Mouse (Mus musculus) gastrocnemius, postnatal 4 days (tissue): ENCODE results near the gene Dll4. TPM values are rescaled to one million over a fixed set of nuclear protein-coding genes. Genes with fewer than 3 reads are reported as not detected.
A peak's percentile ranks its signal among the peaks of the same experiment; 100 is the strongest.

Experiments used
- DNase-seq, 2 experiments: peaks; one replicate each; pipeline ENCODE4 v3.0.0; 2021 to 2022; ENCODE audit warnings: low spot score in 2 of 2, mixed read lengths in 2 of 2
- total RNA-seq, 2 experiments: library from RNA; stranded (reverse); gene quantifications; 2 replicates each; pipeline ENCODE4 v1.2.3; 2021

Dll4 gene
- total RNA-seq, 2 experiments from 2014 or later: 13.7 to 13.9 TPM

DNA sequence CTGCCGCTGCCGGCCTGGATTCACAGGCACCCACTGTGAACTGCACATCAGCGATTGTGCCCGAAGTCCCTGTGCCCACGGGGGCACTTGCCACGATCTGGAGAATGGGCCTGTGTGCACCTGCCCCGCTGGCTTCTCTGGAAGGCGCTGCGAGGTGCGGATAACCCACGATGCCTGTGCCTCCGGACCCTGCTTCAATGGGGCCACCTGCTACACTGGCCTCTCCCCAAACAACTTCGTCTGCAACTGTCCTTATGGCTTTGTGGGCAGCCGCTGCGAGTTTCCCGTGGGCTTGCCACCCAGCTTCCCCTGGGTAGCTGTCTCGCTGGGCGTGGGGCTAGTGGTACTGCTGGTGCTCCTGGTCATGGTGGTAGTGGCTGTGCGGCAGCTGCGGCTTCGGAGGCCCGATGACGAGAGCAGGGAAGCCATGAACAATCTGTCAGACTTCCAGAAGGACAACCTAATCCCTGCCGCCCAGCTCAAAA is 6.6 kb downstream of the Dll4 start:
- no peak for DNase-seq

DNA sequence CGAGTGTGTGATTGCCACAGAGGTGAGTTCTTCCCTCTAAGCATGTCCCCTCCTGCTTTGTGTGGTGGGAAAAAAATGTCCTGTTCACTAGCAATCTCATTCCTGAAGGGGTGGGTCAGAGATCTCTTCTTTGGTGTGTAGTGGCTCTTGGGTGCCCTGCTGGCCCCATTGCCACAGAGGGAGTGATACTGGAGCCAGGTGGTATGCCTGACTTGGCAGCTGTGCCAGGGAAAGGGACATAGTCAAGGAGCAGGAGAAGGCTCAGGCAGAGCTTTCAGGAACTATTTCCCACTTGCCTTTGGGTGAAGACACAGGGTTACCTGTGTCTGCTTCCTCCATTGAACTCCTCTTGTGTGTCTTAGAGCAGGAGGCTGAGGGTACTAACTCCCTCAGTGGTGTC is 8.6 kb downstream of the Dll4 start:
- no peak for DNase-seq

DNA sequence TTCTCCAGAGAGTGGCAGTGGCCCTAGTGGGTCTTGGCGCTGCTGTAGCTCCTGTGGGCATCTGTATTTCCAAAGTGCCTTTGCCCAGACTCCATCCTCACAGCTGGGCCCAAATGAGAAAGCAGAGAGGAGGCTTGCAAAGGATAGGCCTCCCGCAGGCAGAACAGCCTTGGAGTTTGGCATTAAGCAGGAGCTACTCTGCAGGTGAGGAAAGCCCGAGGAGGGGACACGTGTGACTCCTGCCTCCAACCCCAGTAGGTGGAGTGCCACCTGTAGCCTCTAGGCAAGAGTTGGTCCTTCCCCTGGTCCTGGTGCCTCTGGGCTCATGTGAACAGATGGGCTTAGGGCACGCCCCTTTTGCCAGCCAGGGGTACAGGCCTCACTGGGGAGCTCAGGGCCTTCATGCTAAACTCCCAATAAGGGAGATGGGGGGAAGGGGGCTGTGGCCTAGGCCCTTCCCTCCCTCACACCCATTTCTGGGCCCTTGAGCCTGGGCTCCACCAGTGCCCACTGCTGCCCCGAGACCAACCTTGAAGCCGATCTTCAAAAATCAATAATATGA is 9.5 kb downstream of the Dll4 start:
- no peak for DNase-seq

DNA sequence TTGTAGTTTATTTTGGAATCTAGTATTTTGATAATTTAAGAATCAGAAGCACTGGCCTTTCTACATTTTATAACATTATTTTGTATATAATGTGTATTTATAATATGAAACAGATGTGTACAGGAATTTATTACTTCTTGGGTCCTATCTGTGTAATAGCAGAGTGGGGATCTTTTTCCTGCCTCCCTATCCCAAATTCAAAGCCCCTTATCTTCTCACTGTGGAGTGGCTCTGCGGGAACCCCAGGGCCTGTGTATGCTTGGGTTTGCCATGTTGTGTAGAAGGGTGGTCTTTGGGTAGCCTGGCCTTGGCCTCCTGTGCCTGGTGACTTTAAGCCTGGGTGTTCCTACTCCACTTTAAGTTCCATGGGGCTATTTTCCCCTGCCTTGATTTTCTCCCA is 10.0 kb downstream of the Dll4 start:
- DNase-seq: no peak

DNA sequence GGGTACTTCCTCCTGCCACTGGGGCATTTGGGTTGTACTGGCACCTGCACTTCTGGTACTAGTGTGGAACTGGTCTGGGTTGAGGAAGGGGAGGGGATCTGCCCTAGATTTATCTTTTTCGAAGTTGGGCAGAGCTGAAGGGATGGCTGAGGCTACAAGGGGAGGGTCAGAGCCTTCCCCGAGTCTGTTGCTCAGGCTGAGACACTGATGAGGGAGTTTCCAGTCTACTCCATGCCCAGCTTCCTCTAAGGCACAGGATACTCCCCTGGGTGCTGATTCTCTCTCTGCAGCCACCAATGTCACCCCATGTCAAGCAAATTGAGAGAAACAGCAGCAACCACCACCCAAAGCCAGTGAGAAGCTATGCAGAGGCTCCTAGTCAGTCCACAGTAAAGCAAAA is 10.4 kb downstream of the Dll4 start:
- DNase-seq: no peak

DNA sequence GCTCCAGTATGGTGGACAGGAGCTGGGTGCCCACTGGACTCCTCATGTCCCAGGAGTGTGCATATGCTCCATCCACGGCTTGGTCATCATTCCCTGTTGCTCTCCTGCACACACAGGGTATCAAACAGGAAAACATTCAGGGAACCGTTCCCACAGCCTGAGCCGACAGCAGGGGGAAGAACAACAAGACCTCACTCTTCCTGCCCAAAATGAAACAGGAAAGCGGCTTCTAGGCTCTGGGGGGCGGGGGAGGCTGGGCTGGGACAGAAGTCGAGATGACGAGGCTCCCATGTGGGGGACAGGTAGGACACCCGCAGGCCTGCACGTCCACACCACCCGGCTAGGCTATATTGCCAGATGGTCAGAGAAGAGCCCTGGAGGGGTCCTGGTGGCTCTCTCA is 10.9 kb downstream of the Dll4 start:
- DNase-seq: no peak

DNA sequence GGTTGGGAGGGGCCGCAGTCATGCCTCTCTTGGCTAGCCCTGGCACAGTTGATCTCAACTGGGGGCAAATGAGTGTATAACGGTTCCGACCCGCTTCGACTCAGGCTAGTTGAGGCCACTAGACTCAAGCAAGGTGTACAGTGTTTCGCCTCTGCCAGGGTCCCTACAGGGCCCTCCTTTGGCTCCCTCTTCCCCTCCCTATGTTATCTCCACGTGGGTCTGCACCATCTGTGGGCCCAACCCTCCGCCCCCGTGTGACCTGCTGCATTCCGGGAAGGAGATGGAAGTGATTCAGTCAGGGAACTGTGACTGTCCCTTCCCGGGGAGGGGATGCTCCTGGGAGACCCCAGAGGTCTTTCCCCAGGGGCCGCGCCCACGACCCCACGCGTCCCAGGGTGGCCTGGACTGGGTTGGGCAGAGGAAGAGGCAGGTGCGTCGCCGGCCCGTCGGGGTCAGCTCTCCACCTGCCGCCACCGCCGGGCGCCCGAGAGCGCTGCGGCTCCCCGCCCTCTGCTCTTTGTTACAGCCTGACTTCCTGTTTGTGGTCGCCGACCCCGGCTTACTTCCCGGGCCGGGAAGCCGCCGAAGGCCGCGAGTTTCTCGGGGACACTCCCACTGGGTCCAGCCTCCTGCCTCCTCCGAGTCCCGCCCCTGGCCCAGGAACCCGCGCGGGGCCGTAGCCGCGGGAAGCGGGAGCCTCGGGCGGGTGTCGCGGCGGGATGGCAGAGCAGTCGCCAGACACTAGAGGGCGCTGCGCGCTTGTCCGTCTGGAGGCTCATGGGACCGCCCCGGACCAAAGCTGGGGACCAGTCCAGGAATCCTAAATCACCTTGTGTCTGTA is 12.1 kb downstream of the Dll4 start:
- peak; percentile 81 to 88 for DNase-seq

DNA sequence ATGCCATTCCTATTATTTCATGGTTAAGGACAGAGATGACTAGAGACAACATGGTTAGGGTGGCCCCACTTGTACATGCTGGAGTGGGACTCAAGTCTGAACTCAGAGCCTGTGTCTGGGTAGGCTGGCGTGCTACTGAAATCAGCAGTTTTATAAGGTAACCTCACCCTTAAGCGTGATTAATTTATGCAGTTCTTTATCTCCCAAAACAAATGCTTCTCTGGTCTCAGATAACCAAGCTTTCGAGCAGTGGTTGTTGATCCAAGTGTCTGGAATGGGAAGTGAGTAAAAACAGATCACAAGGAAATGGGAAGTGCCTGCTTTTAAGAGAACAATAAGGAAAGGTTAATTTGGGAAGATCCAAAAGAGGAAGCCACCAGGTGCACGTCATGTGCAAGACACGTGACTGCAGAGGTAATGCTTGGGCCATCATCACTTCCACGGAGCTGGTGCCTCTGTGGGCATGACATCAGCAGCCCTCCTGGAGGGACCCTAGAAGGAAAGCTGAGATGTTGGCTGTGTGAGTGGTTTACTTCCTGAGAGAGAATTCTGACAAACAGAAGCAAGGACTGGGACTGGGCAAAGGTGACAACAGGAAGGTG is 19.1 kb downstream of the Dll4 start:
- no peak for DNase-seq

DNA sequence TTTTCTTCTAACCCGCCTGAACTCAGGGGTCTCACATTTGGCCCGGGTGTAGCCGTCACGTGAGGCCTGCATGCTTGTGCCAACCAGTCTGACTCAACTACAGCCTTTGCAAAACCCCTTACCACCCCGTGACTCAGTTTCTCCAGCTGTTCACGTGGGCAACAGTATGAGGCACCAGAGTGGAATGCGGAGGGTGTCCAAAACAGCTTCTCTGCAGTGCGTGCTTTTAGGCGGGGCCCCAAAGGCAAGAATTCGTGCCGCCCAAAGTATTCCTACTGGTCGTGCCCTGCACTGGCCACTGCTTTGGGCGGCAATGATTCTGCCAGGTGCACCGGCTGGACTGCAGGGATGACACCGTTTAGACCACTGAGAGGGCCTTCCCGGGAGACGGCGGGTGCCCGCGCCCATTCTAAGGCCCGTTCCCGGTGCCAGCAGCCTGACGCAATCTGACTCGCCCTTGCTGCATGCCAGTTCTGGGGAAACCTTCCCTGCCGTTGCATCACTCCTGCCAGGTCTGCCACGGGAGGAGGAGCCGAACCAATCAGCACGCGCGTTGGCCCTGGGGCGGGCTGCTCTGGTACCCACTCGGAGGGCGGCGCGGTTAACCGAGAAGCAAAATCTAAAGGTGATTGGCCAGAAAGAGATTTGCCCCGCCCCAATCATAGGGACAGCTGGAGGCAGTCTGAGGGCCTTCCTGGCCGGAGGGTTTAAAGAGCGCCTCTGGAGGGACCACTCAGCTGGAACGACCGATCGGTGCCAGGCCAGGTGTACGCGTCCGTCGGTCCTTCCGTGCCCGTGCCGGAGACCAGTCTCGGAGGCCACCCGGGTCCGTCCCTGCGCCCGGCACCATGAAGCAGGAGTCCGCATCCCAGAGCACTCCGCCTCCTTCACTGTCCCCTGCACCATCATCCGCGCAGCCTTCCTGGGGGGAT is 25.2 kb downstream of the Dll4 start, which contains the start of gene Chac1:
TSS of gene Chac1 (plus strand) at position 675 of the 932 bp plus-strand sequence.
- peak in 1 of 2 experiments; percentile 63 for DNase-seq

DNA sequence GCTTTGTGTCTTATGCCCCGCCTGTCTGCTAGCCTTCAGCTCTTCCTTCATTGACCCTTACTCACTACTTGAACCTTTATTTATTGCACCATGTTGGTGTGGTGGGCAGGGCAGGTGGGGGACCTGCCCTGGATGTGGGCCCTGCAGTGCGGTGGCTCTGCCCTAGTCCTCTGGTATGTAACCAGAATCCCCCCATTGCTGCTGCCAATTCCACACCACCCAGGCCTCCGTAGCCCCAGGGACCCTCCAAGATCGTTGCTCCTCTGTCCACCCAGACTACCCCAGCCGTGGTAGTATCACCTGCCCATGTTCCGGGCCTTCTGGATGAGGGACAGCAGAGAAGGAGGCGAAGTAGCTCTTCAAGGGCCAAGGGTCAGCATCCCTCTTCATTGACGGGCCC is 28.1 kb downstream of the Dll4 start:
- DNase-seq: no peak

DNA sequence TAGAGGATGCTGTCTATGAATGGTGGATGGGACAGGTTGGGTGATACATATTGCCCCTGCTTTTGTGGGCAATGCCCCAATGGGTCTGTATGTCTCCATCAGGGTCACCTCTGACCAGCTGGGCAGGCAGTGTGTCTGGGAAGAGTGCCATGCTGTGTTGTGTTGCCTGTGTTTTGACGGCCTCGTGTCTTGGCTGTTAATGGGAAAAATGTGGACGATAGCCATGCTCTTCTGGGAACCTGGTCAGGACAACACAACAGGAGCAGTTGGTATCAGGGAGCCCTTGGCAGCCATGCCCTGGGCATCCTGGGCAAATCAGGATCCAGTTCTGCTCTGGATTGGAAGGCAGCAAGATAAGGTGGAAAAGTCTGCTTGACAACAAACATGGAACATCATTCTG is 29.5 kb downstream of the Dll4 start:
- DNase-seq: peak in 1 of 2 experiments; percentile 12

DNA sequence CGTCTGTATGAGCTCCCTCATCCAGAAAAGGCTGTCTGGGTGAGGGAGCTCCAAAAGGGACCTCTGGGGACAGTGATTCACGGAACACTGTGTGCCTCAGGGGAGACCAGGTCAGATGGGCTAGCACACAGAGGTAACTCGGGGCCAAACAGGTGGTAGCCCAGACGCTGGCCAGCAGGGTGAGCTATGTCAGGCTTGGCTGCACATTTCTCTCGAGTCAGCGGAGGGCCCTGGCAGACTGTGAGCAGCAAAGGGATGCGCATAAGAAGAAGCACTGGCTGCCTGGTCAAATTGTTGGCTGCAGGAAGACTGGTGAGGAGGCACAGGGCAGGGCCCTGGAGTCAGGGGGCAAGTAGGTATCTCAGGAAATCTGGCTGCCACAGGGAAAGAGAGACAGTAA is 30.1 kb downstream of the Dll4 start:
- DNase-seq: peak in 1 of 2 experiments; percentile 25

DNA sequence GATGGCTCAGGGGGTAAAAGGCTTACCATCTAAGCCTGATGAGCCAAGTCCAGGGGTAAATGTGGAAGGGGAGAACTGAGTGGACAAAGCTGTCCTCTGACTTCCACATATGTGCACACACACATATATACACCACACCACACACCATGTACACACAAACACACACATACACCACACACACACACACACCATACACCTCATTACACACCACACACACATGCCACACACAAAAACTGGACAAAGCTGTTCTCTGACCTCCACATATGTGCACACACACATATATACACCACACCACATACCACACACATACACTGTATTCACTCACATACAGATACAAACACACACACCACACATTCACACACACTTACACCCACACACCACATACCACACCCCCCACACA is 30.7 kb downstream of the Dll4 start:
- no peak for DNase-seq

DNA sequence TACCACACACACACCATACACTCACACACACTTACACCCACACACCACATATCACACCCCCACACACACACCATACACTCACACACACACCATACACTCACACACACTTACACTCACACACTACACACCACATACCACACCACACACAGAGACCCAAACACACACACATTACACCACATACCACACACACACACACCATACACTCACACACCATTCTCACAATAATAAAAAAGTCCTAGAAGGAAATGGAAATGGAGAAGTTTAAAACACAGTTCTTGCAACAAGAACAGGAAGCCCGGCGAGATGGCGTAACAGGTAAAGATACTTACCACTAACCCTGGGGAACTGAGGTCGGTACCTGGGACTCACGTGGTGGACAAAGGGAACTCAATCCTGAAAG is 31.2 kb downstream of the Dll4 start:
- no peak for DNase-seq

DNA sequence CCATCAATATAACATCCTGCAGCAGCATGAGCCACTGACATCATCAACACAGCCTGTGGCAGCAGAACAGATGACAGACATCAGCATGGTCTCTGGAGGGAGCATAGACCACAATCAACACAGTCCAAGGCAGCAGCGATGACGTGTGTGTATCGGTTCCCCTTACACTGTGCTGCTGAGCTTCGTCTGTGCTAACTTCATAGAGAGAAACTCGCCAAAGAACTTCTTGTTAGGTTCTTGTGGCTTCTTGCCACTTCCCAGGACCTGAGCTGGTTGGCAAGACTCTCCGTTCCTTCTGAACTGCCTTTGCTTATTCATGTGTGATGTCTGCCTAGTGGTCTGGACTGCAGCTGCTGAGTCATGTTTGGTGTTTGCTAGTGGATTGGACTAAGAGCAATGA is 32.7 kb downstream of the Dll4 start:
- no peak for DNase-seq

DNA sequence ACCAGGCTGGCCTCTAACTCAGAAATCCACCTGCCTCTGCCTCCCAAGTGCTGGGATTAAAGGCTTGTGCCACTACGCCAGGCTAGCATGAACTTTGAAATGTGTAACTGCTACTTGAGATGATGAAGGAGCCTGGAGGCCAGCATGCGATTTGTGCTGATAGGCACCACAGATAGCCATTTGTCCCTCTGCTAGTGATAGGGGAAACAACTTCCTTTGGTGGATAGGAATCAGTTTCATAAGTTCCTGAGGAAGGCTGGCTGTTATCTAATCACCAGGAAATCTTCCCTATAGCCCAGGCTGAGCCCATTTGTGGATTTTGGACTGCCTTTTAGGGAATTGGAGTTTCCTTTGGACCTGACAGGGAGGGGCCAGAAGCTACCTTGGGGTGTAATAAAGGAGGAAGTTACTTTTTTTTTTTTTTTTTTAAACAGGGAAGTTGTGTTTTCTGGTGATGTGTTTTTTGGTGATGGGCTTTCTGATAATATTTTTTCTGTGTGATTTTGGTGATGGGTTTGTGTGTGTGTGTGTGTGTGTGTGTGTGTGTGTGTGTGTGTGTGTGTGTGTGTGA is 34.2 kb downstream of the Dll4 start:
- DNase-seq: no peak

DNA sequence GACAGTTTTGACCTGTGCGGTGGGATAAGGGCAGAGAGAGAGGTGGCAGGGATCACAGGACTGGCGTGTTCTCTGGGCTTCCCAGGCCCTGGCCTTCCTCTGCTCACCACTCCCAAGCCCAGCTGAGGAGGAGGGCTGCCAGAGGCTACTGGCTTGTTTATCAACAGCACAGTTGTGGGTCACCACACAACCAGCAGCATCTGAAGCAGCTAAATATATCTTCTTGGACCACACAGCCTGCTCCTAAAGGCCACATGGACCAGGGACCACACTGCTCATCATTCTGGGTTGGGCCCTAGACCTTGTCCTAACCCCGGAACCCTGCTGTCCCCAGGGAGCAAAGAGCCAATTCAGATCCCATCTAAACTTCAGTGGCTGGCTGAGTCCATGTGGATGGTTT is 39.4 kb downstream of the Dll4 start:
- no peak for DNase-seq

DNA sequence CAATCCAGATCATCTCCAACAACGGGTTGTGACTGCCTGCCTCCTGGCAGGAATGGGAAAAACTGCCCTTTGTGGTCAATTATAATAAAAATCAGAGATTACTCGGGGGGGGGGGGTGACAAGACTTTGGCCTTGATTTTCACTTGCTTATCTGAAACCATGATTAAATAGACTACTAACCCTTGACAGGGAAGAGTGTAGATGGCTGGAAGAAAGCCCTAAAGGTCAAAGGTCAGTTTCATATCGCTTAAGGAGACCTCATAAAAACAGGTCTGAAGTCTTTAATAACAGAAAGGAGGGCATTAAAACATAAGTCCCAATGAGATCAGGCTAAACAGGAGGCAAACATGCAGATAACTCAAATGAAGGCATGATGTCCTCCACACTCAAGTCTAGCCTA is 41.8 kb downstream of the Dll4 start:
- DNase-seq: no peak

DNA sequence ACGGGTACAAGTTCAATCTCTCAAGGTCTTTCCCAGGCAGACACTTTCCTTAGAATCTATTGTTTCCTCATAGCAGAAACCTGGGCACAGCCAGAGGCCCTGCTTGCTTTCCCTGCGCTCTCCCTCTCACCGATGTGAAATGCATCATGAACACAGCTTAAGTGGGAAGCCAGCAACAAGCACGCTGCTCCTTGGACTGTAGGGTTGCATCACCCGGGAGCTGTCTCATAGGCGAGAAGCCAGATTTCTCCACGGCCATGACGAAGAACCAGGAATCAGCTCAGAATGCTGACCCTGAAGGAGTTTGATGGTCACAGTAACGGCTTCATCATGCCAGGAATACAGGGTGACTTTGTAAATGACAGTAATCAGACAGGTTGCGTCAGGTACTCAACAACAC is 44.5 kb downstream of the Dll4 start:
- no peak for DNase-seq

DNA sequence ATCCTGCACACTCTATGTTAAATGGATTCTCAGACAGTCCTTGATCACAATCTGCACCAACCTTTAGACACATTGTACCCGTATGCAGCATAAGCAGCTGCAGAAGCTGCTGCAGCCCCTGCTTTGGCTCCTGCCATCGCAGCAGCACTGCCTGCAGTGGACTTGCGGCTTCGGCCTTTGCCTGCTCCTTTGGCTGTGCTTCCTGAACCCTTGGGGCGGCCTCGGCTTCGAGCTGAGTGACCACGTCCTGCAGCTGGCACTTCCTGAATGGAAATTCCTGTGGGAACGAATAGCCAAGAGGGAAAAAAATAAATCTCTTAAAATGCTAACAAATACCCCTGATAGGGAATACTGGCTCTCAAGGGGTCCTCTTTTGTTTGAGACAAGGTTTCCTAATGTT is 51.7 kb downstream of the Dll4 start:
- DNase-seq: no peak

DNA sequence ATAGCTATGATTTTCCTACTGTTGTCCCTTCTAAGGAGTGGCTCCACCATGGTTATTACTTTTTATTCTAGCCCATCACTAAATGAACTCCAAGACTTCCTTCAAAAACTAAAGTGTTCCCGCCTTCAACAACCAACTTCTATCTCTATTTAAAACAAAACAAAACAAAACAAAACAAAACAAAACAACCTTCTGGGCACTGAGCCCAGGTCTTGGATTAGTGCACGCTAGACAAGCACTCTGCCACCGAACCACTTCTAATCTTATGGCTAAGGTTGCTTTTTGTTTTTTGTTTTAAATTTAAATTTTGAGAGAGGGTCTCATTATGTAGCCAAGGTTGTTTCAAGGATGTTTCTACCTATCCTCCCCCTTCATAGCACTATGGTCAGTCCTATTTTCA is 52.2 kb downstream of the Dll4 start:
- DNase-seq: no peak
